Mouse (Mus musculus) ovary, postnatal 14 days (tissue): ENCODE measurements at regions not wholly inside any gene's neighbourhood (a gene's known extent, or its start where the extent isn't known, plus 50 kb on each side); places are given as distances from the start of the nearest gene placed in this dataset.

Experiments
- DNase-seq: peaks from one replicate; pipeline ENCODE4 v3.0.0; 2022; ENCODE audit warnings: low spot score

- no peak for DNase-seq
Measured at GRCm38 (mm10) chr6:99824808-99825207, 98.6 kb upstream of the Prok2 start.

- DNase-seq, result no peak
Measured at GRCm38 (mm10) chr6:99822471-99822870, 96.3 kb upstream of the Prok2 start.

- DNase-seq, result no peak
Measured at GRCm38 (mm10) chr6:99819255-99819929, 93.2 kb upstream of the Prok2 start.

- no peak for DNase-seq
Measured at GRCm38 (mm10) chr6:99818486-99818885, 92.3 kb upstream of the Prok2 start.

GRCm38 (mm10) chr6:99817245-99817644 lies 91.1 kb upstream of the Prok2 start:
- DNase-seq, result no peak

- no peak for DNase-seq
Measured at GRCm38 (mm10) chr6:99813102-99813501, 86.9 kb upstream of the Prok2 start.

GRCm38 (mm10) chr6:99811842-99812241 lies 85.7 kb upstream of the Prok2 start:
- no peak for DNase-seq

- peak; percentile 66 for DNase-seq
Measured at GRCm38 (mm10) chr6:99810974-99811798, 85.0 kb upstream of the Prok2 start.

GRCm38 (mm10) chr6:99804905-99805245 lies 78.7 kb upstream of the Prok2 start:
- DNase-seq, result no peak

- peak; percentile 96 for DNase-seq
Measured at GRCm38 (mm10) chr6:99803983-99804904, 78.1 kb upstream of the Prok2 start.

- DNase-seq, result no peak
Measured at GRCm38 (mm10) chr6:99800919-99801318, 74.7 kb upstream of the Prok2 start.

- DNase-seq, result no peak
Measured at GRCm38 (mm10) chr6:99800324-99800723, 74.1 kb upstream of the Prok2 start.

GRCm38 (mm10) chr6:99796390-99796789 lies 70.2 kb upstream of the Prok2 start:
- DNase-seq, result no peak

GRCm38 (mm10) chr6:99793546-99793945 lies 67.4 kb upstream of the Prok2 start:
- no peak for DNase-seq

GRCm38 (mm10) chr6:99792353-99792752 lies 66.2 kb upstream of the Prok2 start:
- DNase-seq, result no peak

- DNase-seq, result no peak
Measured at GRCm38 (mm10) chr6:99786977-99787376, 60.8 kb upstream of the Prok2 start.

- no peak for DNase-seq
Measured at GRCm38 (mm10) chr6:99785212-99785611, 59.0 kb upstream of the Prok2 start.

- DNase-seq, result no peak
Measured at GRCm38 (mm10) chr6:99784804-99785203, 58.6 kb upstream of the Prok2 start.

- no peak for DNase-seq
Measured at GRCm38 (mm10) chr6:99784285-99784684, 58.1 kb upstream of the Prok2 start.

GRCm38 (mm10) chr6:99782996-99783395 lies 56.8 kb upstream of the Prok2 start:
- no peak for DNase-seq
